Mouse (Mus musculus) cerebellum, adult 9-11 months (tissue): ENCODE measurements around the gene Gpr149.

ENCODE experiments used
- DNase-seq: peaks from one replicate; pipeline ENCODE4 v3.0.0; 2022

The Gpr149 gene

DNA sequence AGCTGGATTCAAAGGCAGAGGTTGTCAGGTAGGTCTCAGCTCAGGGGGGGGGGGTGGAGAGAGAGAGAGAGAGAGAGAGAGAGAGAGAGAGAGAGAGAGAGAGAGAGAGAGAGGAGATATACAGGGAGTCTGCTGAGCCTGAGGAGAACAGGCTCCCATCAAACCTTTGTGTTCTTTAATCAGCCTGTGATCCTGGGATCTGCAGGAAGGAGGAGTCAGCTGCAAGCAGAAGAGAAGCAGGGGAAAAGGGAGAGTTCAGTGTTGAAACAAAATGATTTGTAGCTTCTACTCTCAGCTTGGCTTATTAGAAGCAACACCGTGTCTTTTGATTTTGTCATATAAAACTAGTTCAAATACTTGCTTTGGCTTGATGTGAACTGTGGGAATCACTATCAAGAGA is at the start of gene Gpr149:
Gene Gpr149 (minus strand): TSS at position 168 of the 400 bp plus-strand sequence.
- DNase-seq = no peak

DNA sequence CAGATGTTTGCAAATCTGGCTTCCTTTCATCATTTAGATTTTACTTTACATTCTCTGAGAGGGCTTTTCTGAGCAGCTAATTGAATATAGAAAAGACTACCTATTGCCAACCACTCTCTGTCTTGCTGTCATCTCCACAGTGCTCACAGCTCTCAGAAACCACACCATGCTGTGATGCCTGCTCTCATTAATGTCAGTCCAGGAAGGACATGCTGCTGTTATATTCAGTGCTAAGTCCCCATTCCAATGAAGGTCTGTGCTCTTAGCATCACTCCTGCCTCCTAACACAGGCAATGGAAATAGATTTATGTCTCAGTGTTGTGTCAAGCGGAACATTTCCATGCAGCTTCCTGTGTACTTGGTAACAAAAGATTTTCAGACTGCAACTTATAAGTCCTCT is 45.6 kb upstream of the Gpr149 start:
- no peak for DNase-seq

DNA sequence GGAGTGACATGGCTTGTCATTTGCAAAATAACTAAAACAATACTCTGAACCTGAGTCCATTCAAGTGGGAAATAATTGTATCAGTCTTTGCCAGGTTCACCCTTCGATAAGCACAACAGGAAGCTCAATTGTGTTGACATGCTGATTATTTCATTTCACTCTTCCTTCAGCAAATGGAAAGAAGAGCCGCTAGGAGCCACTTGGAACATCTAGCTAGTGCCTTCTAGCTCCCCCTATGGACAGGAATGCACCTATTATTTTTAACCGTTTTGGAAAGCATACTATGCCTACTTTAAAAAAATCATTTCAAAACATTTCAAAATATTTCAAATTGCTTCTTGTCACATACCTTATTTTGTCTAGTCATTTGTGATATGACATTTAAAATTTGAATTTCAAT is 5.9 kb upstream of the Gpr149 start:
- DNase-seq = no peak

DNA sequence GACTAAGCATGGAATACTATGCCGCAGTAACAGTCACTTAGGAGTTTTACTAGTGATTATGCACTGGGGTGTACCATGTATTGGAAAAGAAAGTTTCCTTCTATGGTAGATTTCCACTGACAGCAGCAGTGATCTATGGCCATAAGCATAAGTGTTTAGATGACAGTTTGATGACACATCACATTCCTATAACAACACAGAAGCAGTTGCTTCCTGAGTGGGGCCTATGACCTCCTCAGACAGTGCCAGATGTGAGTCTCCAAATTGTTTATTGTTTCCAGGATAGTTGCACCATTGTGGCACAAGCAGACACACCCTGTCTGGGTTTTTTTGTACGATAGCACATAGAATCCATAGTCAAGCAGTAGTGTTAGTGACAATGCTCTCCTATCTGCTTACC is 991 bp upstream of the Gpr149 start:
- no peak for DNase-seq

DNA sequence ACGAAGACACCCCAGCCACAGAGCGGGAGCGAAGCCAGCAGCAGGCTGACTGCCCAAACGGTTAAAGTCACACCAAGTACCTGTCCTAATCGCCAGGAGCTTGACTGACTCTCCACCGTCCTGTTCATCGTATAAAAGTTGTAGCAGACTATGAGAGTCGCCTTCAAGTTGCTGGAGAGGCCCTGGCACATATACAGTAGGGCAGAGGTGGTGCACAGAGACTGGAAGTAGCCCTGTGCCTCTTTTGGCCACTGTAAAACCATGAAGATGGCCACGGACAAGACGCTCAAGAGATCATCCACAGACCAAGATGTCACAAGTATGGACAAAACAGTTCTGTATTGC is 921 bp downstream of the Gpr149 start:
- DNase-seq = no peak

DNA sequence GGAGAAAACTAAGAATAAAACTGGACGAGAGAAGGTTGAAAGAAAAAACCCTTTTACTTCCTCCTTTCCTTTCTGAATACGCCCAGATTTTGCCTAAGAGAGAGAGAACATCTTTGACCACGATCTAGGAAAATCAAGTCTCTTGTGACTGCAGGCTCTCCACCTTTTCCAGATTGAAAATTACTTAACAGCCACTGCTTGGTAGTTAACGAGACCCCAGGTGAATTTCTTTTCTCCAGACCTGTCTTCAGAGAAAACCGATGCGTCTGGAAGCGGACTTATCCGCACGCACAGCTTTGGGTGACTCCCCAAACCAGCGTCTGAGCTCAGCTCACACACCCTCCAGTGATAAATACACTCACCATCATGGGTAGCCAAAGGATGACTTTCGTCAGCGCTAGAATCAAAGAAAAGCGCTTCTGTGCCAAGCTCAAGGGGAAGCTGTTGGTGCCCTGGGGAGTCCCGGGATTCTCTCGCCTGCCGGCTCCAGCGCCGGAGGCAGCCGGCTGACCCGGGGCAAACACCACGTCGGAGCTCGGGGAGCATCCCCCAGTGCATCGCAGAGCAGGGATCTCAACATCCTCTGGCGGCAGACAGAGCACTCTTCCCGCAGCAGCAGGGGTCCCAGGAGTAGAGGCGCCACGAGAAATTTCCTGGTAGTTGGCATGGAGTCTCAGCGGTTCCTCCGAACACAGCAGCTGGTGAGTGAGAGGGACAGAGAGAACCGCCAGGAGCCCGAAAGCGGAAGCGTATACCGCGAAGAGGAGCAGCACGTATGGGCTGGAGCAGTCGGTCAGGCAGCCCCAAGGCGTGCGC is 1.5 kb downstream of the Gpr149 start:
- no peak for DNase-seq

DNA sequence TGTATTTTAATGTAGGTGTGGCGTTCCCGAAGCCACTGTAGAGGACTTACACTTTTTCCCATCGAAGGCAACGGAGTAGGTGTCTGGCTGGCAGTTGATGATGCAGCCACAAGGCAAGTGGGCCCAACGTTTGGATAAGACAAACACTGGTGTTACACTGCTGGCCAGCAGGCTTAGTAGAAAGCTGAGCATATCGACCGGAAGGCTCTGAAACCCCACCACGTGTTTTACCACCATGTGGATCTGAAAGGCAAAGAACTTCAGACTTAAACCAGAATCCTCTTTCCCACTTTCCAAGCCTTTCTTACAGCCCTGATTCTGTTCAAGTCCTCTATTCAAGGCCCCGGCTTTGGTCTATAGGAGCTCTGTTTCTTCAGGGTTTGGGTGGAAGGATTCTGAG is 2.5 kb downstream of the Gpr149 start:
- no peak for DNase-seq

DNA sequence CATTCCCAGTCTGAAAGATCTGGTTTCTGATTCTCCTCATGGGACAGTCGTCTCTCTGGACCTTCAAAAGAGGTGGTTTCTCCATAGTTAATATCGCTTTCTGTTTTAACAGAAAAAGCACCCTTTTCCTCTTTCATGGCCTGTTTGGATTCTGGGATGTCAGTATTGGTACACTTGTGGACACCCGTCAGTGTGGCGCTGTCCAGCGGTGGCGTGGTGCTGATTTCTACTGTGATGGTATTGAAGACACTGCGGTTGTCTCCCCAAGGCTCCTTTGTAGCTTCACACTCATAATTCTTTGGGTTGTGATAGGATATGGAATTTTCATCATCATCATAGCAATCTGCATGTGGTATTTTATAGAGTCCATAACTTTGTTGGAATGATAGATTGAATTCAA is 10.1 kb downstream of the Gpr149 start:
- no peak for DNase-seq

DNA sequence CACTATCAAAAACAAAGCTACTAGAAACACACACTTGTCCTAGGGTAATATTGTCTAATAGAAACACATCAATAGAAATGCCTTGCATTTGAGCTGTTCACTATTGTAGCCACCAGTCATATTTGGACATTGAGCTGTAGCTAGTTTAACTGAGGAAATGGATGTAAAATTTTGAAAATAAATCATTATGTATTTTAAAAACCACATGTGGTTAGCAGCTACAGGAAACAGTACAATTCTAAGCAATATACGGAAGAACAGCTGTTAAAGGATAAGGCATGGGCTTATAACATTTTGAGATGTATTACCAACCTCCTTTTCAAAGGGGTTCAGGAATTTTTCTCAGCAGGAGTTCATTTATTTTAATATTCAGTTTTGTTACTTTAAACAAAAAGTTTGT is 19.9 kb downstream of the Gpr149 start:
- no peak for DNase-seq

DNA sequence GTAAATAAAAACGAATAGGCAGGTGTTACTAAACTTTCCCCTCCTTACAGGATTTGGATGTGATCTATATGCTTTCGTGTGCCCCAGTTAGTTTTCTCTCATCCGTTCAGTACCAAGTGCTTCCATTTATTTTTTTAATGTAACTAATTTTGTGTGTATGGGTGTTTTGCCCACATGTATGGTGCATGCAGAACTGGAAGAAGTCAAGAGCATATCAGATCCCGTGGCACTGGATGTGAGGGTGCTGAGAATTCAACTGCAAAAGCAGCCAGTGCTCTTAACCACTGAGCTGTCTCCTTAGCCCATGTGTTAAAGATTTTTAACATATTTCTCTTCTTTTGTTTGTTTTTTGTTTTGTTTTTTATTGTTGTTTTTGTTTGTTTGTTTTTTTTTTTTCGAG is 77.3 kb downstream of the Gpr149 start:
- no peak for DNase-seq

DNA sequence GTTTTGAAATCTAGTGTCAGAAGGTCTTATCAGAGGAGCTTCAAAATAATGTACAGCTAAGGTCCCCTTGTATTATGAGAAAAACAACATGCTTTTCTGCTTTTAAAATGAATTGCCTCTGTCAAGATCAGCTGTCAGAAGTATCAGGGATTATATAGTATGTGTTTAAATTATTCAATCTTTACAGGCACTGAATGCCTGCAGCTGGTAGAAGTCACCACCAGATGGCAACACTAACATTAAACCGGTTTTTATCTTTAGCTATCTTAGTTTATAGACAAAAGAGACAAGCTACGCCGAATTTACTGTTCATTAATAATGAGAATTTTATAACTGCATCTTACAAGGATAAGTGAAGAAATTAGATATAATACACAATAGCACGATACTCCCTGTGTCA is 77.8 kb downstream of the Gpr149 start:
- no peak for DNase-seq

DNA sequence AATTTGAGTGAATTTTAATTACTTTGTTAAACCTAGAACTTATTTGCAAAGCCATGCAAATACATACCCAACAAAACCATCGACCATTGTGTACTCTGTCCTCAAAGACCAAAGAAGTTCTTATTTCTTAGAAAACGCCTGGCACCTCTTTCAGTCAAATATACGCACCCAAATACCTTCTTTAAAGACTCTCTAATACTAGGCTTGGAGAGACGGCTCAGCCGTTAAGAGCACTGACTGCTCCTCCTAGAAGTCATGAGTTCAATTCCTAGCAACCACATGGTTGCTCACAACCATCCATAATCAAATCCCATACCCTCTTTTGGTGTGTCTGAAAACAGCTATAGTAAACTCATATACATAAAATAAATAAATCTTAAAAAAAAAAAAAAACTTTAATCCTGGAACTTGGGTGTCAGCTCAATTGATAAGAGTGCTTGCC is 97.7 kb downstream of the Gpr149 start:
- DNase-seq = no peak

DNA sequence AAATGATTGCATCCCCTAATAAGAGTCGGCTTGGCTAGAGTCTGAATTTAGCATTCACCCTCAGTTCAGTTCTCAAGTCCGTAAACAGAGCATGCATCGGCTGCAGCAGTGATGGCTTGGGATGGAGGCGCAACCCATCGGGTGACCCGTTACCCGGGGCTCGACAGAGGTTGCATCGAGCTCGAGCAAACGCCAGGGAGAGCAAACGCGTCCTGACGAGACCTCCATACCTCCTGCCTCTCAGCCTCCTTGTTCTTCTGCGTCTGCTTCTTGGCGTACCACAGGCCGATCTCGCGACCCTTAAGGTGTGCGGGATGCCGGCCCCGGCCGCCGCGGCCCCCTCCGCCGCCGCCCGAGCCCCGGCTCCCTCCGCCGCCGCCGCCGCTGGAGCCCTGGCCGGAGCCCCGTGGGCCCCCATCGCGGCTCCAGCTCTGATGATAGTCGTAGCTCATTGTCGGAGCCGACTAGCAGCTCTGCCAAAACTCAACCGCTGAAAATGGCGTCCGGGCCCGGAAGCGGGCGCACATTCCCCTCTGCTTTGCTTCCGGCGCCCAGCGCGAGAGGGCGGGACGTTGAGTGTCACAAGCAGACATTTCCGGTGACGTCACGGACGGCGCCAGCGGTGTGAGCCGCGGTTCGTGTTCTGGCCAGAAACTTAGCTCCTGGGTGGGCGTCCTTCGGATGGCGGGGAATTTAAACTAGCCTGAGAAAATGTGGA is 98.3 kb downstream of the Gpr149 start, which contains the start of gene Dhx36:
Gene Dhx36 (minus strand): TSS at position 517 of the 718 bp plus-strand sequence.
- peak; percentile 95 for DNase-seq

DNA sequence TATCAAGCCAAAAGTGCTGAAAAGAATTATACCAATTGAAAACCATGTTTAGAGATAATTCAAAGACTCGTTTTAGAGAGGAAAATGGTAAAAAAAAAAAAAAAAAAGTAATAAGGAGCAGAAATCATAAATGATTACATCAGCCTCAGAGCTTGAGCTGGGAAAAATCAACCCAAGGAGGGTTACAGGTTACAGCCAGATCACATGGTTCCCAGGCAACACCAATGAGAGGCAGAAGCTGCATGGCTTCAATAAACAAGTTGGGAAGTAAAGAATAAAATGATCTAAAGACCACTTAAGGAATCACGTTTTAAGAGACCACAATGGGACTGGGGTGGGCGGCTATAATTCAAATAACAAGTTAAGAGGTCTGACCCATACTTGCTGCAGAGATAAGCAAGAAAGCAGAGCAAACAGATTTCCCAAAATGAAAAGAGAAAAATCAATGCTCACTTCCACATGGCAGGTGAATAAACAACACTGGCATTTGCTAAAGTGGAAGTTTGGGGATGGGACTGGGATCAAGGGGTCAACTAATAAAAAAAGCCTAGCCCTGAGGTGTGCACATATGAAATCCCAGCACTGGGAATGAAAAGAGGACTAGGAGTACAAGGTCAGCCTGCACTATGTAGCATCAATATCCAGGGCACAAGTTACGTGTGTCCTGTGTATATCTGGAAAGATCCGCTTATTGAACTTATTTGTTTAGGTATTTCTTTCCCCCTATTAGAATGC is 99.6 kb downstream of the Gpr149 start:
- no peak for DNase-seq

DNA sequence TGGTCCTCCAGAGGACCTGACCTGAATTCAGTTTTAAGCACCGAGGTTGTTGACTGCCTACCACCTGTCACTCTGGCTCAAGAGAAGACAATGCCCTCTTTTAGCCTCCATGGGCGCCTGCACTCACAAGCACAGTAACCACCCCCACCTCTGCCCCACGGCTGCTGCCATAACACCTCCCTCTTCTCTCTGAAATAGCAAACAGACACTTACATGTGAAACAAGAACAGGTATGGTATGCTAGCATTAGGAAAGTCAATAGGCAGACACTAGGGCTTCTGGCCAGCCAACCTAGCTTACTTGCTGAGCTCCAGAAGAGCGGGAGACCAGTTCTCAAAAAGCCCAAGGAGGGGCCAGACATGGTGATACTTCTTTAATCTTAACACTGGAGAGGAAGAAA is 105.6 kb downstream of the Gpr149 start:
- no peak for DNase-seq

DNA sequence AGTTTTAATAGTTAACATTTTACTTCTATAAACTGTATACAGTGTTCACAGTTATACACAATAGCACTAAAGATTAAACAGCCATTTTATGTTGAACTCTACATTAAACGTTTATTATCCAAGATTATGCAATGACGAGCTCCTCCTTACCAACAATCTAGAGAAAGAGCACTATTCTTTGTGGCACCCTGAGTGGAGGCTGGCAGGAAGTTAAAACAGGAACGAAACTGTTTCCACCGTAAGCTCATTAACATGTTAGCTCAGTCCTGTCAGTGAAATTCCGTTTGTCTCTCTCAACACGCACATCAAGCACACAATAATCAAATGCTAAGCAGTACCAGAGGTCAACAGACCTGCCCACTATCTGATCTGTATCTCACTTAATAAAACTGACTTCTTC is 112.4 kb downstream of the Gpr149 start:
- DNase-seq = no peak

DNA sequence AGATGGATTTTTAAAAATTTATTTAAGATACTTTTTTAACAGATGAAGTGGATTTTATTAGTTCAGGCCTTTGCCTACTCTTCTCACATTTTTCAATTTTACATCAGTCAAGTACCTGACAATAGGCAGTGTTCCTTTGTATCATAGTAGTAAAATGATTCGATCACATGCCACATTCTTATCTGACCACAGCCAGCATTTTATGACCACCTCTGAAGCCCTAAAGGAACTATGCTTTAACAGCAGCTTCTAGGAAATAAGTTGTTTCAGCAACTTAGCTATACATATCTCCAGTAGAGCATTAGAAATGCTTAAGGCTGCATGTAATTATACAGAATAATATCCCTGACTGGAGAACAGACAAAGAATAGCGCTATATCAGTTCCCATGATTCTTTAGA is 120.6 kb downstream of the Gpr149 start:
- DNase-seq = no peak
